Mouse (Mus musculus) liver, embryonic 14.5 days (tissue): ENCODE results near the gene Mepce.

ENCODE experiments used
- CTCF ChIP-seq: IDR thresholded peaks from 2 replicates; pipeline ENCODE4 v1.5.1; 2016; ENCODE audit warnings: antibody characterized with exemption, low read depth, control low read depth
- EP300 ChIP-seq: IDR thresholded peaks from 2 replicates; pipeline ENCODE4 v1.6.1; 2016; ENCODE audit warnings: antibody characterized with exemption, low read depth

DNA sequence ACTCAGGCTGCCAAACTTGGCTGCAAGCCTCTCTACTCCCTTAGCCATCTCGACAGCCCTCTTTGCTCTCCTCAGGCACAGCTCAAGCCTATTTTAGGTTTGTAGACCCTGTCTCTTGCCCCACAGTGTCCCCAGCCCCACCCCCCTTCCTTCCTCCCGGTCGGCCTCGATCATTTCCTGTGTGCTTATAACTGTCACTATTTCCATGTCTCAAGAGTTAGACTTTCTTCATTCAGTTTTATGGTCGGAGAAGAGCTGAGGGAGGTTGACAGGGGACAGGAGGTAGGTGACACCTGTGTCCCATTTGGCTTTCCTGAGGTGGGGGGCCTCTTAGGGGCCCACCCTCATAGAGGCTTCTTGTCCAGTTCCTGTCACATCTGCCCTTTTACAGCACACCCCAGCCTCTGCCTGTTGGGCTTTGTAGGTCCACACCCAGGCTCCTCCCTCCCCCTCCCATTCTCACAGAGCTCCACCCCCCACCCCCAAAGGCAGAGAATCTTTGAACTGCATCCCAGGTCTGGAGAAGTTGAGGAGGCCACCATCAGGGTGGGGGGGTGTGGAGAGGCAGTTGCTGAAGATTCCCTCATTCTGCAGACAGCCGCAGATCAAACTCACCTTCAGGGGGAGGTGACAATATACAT is 38.1 kb downstream of the Mepce start:
- TF ChIP-seq CTCF (no peak), EP300 (no peak)
